Mouse (Mus musculus): ENCODE measurements around the gene 4930523C07Rik.

DNA sequence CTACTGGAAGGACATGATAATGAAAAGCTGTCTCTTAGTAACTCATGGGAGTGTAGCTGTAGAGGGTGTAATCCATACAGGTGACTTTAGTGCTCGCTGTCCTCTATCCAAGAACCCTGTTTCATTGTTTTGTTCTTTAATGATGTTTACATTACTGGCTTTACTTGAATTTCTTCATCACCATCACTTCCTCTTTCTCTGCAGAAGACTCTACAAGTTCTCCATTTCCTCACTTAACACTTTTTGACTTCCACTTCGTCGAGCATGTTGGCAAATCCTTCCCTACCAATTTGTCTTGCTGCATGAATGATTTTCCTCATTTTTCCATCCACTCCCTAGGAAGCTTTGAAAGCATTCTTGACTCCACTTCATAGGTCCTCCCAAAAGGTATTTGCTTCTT, 31.1 kb upstream of the 4930523C07Rik start:
- no peak for TF ChIP-seq CTCF (IDR thresholded peaks at IDR 0.05; ENCODE audit: borderline replicate concordance, insufficient read depth, low read length)
- TF ChIP-seq POLR2A (IDR thresholded peaks at IDR 0.05; ENCODE audit: low read depth, low read length) = no peak

Measured in embryonic fibroblast, embryonic 13.5 days (primary cell).